Mouse (Mus musculus) effector memory CD4-positive, alpha-beta T cell, adult 5 months (primary cell): ENCODE results near the gene Ucn. TPM values are rescaled to one million over a fixed set of nuclear protein-coding genes. Genes with fewer than 3 reads are reported as not detected.

Experiments used
- polyA plus RNA-seq: library from polyadenylated mRNA; unstranded; fragments of 100-300 nt; shearing (Covaris generic); gene quantifications from one replicate; pipeline ENCODE4 v1.2.1, GENCODE M21; 2017

The Ucn gene
- not detected for polyA plus RNA-seq

GRCm38 (mm10) chr5:31138241-31138967 is at the start of gene Ucn:
Gene Ucn (minus strand): TSS chr5:31138829.

DNA sequence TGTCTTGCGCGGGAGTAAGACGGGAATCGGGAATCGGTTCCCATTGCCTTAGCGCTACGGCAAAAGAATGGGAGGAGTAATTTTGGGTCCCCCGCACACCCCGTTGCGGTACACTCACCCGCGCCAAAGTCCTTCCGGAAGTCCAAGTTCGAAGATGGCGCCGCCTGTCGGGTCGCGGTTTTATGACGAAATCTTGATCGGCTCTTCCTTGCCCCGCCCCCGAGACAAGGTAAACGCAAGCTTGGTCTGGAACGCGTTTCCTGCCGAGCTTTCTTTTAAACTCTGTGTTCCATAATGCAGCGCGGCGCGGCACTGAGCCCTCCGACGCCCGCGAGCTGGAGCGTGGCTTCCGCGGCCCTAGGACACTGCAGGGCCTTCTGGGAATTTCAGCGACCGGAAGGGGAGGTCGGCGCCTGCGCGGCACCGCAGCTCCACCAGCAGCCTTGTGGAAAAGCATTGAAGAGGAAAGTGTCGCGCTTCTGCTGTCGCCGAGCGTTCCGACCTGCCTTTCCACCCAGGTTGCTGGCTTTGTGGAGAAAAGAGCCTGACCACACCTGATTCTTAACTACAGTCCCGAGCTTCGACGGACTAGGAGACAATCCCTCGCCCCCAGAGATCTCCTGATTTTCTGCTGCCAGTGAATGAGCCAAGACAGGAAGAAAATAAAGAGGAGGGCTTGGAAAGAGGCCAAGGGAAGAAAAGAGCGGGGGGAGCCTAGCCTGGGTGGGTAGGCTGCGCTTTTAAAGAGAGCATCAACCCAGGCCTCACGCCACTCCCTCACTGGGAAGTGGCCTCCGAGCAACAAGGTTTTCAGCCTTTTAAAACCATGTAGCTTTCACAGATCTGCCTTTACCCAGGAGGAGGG is 41.4 kb upstream of the Ucn start, which contains the start of the genes Gm29609 and Gtf3c2:
Gene Gm29609, minus strand, starts transcription at position 146 of the 865 bp plus-strand sequence.
Gene Gtf3c2, minus strand, starts transcription at position 379 of the 865 bp plus-strand sequence.

DNA sequence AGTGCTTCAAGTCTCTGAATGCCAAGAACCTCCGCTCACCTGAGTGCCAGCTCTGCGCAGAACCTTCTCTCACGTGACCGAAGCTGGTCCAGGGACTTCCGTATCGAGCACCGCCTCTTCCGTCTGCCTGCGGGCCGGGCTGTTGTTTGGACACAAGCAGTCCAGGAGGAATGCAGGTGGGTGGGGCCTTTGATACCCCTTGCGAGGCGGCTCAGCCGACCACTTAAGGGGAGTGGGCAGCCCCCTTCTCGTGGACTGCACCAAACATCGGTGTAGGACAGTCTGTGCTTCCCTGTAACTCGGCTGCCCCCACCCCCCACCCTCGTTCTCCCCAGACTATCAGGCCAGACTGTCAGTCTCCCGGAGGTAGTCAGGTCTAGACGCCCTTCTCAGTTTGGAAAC is 15.5 kb upstream of the Ucn start, which contains the start of gene Mpv17:
Gene Mpv17, minus strand, starts transcription at position 100 of the 402 bp plus-strand sequence.

GRCm38 (mm10) chr5:31116354-31116753 is 22.3 kb downstream of the Ucn start, which contains the start of gene Trim54:
Gene Trim54 (plus strand): TSS chr5:31116712.

DNA sequence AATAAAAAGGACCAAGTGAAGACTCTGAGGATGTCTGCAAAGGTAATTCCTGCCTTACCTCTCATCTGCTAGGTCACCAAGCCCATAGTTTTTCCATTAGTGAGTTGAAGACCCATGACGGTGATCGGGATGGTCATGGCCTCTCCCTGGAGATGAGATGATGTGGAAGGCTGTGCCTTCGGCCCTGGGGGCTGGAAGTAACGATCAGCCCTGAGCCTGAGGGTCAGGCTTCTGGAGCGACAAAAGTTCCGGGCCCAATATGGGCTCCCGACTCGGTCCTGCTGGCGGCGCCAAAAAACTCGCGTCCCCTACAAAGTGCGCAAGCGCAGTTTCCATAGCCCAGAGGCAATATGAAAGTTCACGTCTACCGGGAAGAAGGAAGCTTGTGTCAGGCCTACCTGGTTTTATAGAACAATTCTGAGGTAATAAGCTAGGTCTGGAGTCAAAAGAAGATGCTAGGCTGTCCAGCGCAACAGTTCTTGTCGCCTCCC is 30.6 kb downstream of the Ucn start, which contains the start of gene Slc30a3:
Gene Slc30a3, minus strand, starts transcription at position 238 of the 491 bp plus-strand sequence.

GRCm38 (mm10) chr5:31105814-31106335 is 32.8 kb downstream of the Ucn start, which contains the start of gene Dnajc5g:
Gene Dnajc5g (plus strand): TSS chr5:31106285.

Other genes with a start within 250 kb of the Ucn start
- gene Ost4, start 231.0 kb downstream of the Ucn start, polyA plus RNA-seq, result 261 TPM
- 0.12 TPM for gene Emilin1, start 225.4 kb downstream of the Ucn start, polyA plus RNA-seq
- gene Khk, start 217.4 kb downstream of the Ucn start, polyA plus RNA-seq, result 12.1 TPM
- gene Cgref1, start 193.2 kb downstream of the Ucn start, polyA plus RNA-seq, result 0.26 TPM
- gene Preb, start 178.5 kb downstream of the Ucn start, polyA plus RNA-seq, result 215 TPM
- gene Tcf23, start 170.2 kb downstream of the Ucn start, polyA plus RNA-seq, result not detected
- gene Atraid, start 90.5 kb downstream of the Ucn start, polyA plus RNA-seq, result 62.9 TPM
- gene Slc5a6, start 89.9 kb downstream of the Ucn start, polyA plus RNA-seq, result 5.3 TPM
- 16.7 TPM for gene Cad, start 84.0 kb downstream of the Ucn start, polyA plus RNA-seq
- not detected for gene Dnajc5g, start 32.5 kb downstream of the Ucn start, polyA plus RNA-seq
- gene Slc30a3, start 30.6 kb downstream of the Ucn start, polyA plus RNA-seq, result 1.3 TPM
- gene Trim54, start 22.1 kb downstream of the Ucn start, polyA plus RNA-seq, result not detected
- 16.9 TPM for gene Mpv17, start 15.4 kb upstream of the Ucn start, polyA plus RNA-seq
- not detected for gene Gm29609, start 41.1 kb upstream of the Ucn start, polyA plus RNA-seq
- 96.4 TPM for gene Gtf3c2, start 41.3 kb upstream of the Ucn start, polyA plus RNA-seq
- 83.0 TPM for gene Snx17, start 54.4 kb upstream of the Ucn start, polyA plus RNA-seq
- gene Eif2b4, start 54.6 kb upstream of the Ucn start, polyA plus RNA-seq, result 46.4 TPM
- gene Zfp513, start 63.5 kb upstream of the Ucn start, polyA plus RNA-seq, result 24.6 TPM
- 166 TPM for gene Ppm1g, start 81.9 kb upstream of the Ucn start, polyA plus RNA-seq
- 283 TPM for gene Nrbp1, start 102.0 kb upstream of the Ucn start, polyA plus RNA-seq
- gene Gm9970, start 102.4 kb upstream of the Ucn start, polyA plus RNA-seq, result not detected
- gene Krtcap3, start 112.9 kb upstream of the Ucn start, polyA plus RNA-seq, result 42.2 TPM
- gene Ift172, start 152.3 kb upstream of the Ucn start, polyA plus RNA-seq, result 8.5 TPM
- gene Fndc4, start 157.3 kb upstream of the Ucn start, polyA plus RNA-seq, result 4.6 TPM
- not detected for gene Gckr, start 158.6 kb upstream of the Ucn start, polyA plus RNA-seq